Mouse (Mus musculus) limb, embryonic 10.5 days (tissue): ENCODE data around the gene Siglece. TPM values are rescaled to one million over a fixed set of nuclear protein-coding genes. Genes with fewer than 3 reads are reported as not detected.
A peak's percentile ranks its signal among the peaks of the same experiment; 100 is the strongest.

ENCODE experiments used
- DNase-seq: peaks from one replicate; pipeline ENCODE4 v3.0.0-alpha.2; 2017; ENCODE audit warnings: low spot score
- H3K27ac ChIP-seq: fragments of 300-500 bp; sonication (generic); 2 replicates; pipeline ENCODE4 v1.5.1; 2016; ENCODE audit warnings: mild to moderate bottlenecking
- H3K27me3 ChIP-seq: fragments of 300-500 bp; sonication (generic); 2 replicates; pipeline ENCODE4 v1.6.1; 2016; ENCODE audit warnings: low read depth, mild to moderate bottlenecking; ENCODE audit not compliant: poor library complexity, severe bottlenecking
- H3K36me3 ChIP-seq: fragments of 300-500 bp; sonication (generic); 2 replicates; pipeline ENCODE4 v1.6.1; 2016; ENCODE audit warnings: mild to moderate bottlenecking, moderate library complexity
- H3K4me1 ChIP-seq: fragments of 300-500 bp; sonication (generic); 2 replicates; pipeline ENCODE4 v1.6.1; 2016
- H3K4me3 ChIP-seq: fragments of 300-500 bp; sonication (generic); 2 replicates; pipeline ENCODE4 v1.5.1; 2016; ENCODE audit warnings: mild to moderate bottlenecking, moderate library complexity
- H3K9me3 ChIP-seq: fragments of 300-500 bp; sonication (generic); replicated peaks from 2 replicates; pipeline ENCODE4 v1.6.1; 2016; ENCODE audit warnings: mild to moderate bottlenecking
- WGBS: fragments of 180-500 bp; shearing (Covaris S2); methylation state at CpG from one replicate; pipeline ENCODE4 v1.1.7; 2016; 5-methylcytosine and 5-hydroxymethylcytosine counted together
- polyA plus RNA-seq: library from polyadenylated mRNA; unstranded; fragments of >200 nt; fragmentation: Nextera tagmentation; extraction: Ambion mirVana; gene quantifications from 2 replicates; pipeline ENCODE4 v1.2.1, GENCODE M21; 2016

The Siglece gene
- polyA plus RNA-seq, 1 experiment from 2014 or later, result 0.21 TPM

- Histone ChIP-seq H3K27ac (no peak overlapping the region), H3K9me3 (no peaks in the 10 kb centered on the region), H3K27me3 (no peaks in the 10 kb centered on the region), H3K4me3 (no peak overlapping the region), H3K36me3 (no peaks in the 10 kb centered on the region), H3K4me1 (peaks cover 4% of the 10 kb centered on the region)
- DNase-seq, result no peak
- 85% methylated on average over 7 of the region's 7 CpGs for WGBS
Measured at GRCm38 (mm10) chr7:43622927-43623326, 37.0 kb downstream of the Siglece start.

GRCm38 (mm10) chr7:43613816-43614551 is 46.0 kb downstream of the Siglece start:
- DNase-seq, result no peak

GRCm38 (mm10) chr7:43608316-43608824 is 51.6 kb downstream of the Siglece start:
- Histone ChIP-seq H3K27ac (no peak overlapping the region), H3K27me3 (no peaks in the 10 kb centered on the region), H3K4me1 (peaks cover 9% of the 10 kb centered on the region; the same call in 1 of the 2 replicates), H3K9me3 (no peaks in the 10 kb centered on the region), H3K36me3 (no peaks in the 10 kb centered on the region), H3K4me3 (no peak overlapping the region)
- 85% methylated on average over 7 of the region's 7 CpGs for WGBS
- DNase-seq, result no peak

More at GRCm38 (mm10) chr7:43613816-43614551, 46.0 kb downstream of the Siglece start:
- Histone ChIP-seq H3K4me1 (no peaks in the 10 kb centered on the region), H3K27me3 (no peaks in the 10 kb centered on the region), H3K9me3 (no peaks in the 10 kb centered on the region), H3K4me3 (no peak overlapping the region), H3K36me3 (no peaks in the 10 kb centered on the region), H3K27ac (no peak overlapping the region)
- 93% methylated on average over 14 of the region's 14 CpGs for WGBS

GRCm38 (mm10) chr7:43607743-43608287 is 52.1 kb downstream of the Siglece start:
- peak overlapping the region; percentile 63 for H3K4me3 ChIP-seq
- no peak for DNase-seq
- peaks cover 9% of the 10 kb centered on the region; the same call in 1 of the 2 replicates for H3K4me1 ChIP-seq
- H3K36me3 ChIP-seq, result no peaks in the 10 kb centered on the region
- H3K9me3 ChIP-seq, result no peaks in the 10 kb centered on the region
- 41% methylated on average over 5 of the region's 5 CpGs for WGBS
- H3K27ac ChIP-seq, result no peak overlapping the region
- H3K27me3 ChIP-seq, result no peaks in the 10 kb centered on the region

- peak; percentile 73 for DNase-seq
- Histone ChIP-seq H3K4me1 (peaks cover 12% of the 10 kb centered on the region), H3K27me3 (no peaks in the 10 kb centered on the region), H3K4me3 (peak within 1 kb of the TSS; percentile 63), H3K27ac (peak within 1 kb of the TSS; percentile 62; the same call in 1 of the 2 replicates), H3K36me3 (no peaks in the 10 kb centered on the region), H3K9me3 (no peaks in the 10 kb centered on the region)
- WGBS, result 18% methylated on average over 41 of the region's 41 CpGs
Measured at GRCm38 (mm10) chr7:43606896-43607742, 52.8 kb downstream of the Siglece start, which contains the start of gene Zfp819. Zfp819 (plus strand) TSS chr7:43607169.

- Histone ChIP-seq H3K36me3 (no peaks in the 10 kb centered on the region), H3K9me3 (no peaks in the 10 kb centered on the region), H3K4me3 (no peak overlapping the region), H3K27me3 (no peaks in the 10 kb centered on the region), H3K27ac (no peak overlapping the region), H3K4me1 (peaks cover 6% of the 10 kb centered on the region; the same call in 1 of the 2 replicates)
- WGBS, result 59% methylated on average over 5 of the region's 5 CpGs
- DNase-seq, result no peak
Measured at GRCm38 (mm10) chr7:43601884-43602283, 58.1 kb downstream of the Siglece start.

Other genes starting within 250 kb of the Siglece start
- not detected in 2 replicates for gene Lim2, start 232.5 kb downstream of the Siglece start, polyA plus RNA-seq
- 0.28 TPM in 1 of 2 replicates, not detected in the other for gene Nkg7, start 223.1 kb downstream of the Siglece start, polyA plus RNA-seq
- gene Cldnd2, start 219.4 kb downstream of the Siglece start, polyA plus RNA-seq, result not detected in 2 replicates
- gene Etfb, start 216.1 kb downstream of the Siglece start, polyA plus RNA-seq, result 240 and 248 TPM in 2 replicates
- gene Gm45233, start 216.0 kb downstream of the Siglece start, polyA plus RNA-seq, result 0.78 TPM in 1 of 2 replicates, not detected in the other
- 1.2 and 1.3 TPM in 2 replicates for gene Vsig10l, start 197.0 kb downstream of the Siglece start, polyA plus RNA-seq
- gene Iglon5, start 170.1 kb downstream of the Siglece start, polyA plus RNA-seq, result 0.21 and 0.46 TPM in 2 replicates
- gene 4931406B18Rik, start 154.2 kb downstream of the Siglece start, polyA plus RNA-seq, result not detected in 2 replicates
- gene Cd33, start 115.7 kb downstream of the Siglece start, polyA plus RNA-seq, result 0.48 and 0.59 TPM in 2 replicates
- gene Zfp658, start 97.9 kb downstream of the Siglece start, polyA plus RNA-seq, result 4.3 and 5.4 TPM in 2 replicates
- 13.3 and 15.4 TPM in 2 replicates for gene Zfp719, start 80.6 kb downstream of the Siglece start, polyA plus RNA-seq
- gene Zfp819, start 53.0 kb downstream of the Siglece start, polyA plus RNA-seq, result 0.99 and 1.0 TPM in 2 replicates
- gene Ceacam18, start 25.5 kb downstream of the Siglece start, polyA plus RNA-seq, result not detected in 2 replicates
- 21.3 and 21.6 TPM in 2 replicates for gene Ctu1, start 11.9 kb upstream of the Siglece start, polyA plus RNA-seq
- gene Klk14, start 30.3 kb upstream of the Siglece start, polyA plus RNA-seq, result not detected in 2 replicates
- gene Klk13, start 52.4 kb upstream of the Siglece start, polyA plus RNA-seq, result 0.73 and 0.94 TPM in 2 replicates
- gene Klk12, start 108.7 kb upstream of the Siglece start, polyA plus RNA-seq, result not detected in 2 replicates
- gene Klk11, start 114.4 kb upstream of the Siglece start, polyA plus RNA-seq, result 0.13 and 0.33 TPM in 2 replicates
- 0.20 and 0.25 TPM in 2 replicates for gene Klk10, start 120.9 kb upstream of the Siglece start, polyA plus RNA-seq
- gene Klk9, start 131.7 kb upstream of the Siglece start, polyA plus RNA-seq, result 0.09 TPM in 1 of 2 replicates, not detected in the other
- 13.7 and 16.4 TPM in 2 replicates for gene Klk8, start 137.4 kb upstream of the Siglece start, polyA plus RNA-seq
- gene Klk7, start 151.1 kb upstream of the Siglece start, polyA plus RNA-seq, result not detected in 2 replicates
- gene Klk6, start 164.3 kb upstream of the Siglece start, polyA plus RNA-seq, result not detected in 2 replicates
- gene Klk5, start 181.8 kb upstream of the Siglece start, polyA plus RNA-seq, result not detected in 2 replicates
- not detected in 2 replicates for gene Klk4, start 221.0 kb upstream of the Siglece start, polyA plus RNA-seq